Mouse (Mus musculus) embryonic fibroblast, embryonic 13.5 days (primary cell): ENCODE results near the gene Slc38a3.

Experiments used
- CTCF ChIP-seq: IDR thresholded peaks from 2 replicates; pipeline ENCODE4 v1.5.1; 2011; ENCODE audit warnings: mild to moderate bottlenecking, control low read depth, low read length, moderate library complexity, borderline replicate concordance; ENCODE audit not compliant: insufficient read depth
- POLR2A ChIP-seq: IDR thresholded peaks from 2 replicates; pipeline ENCODE4 v1.6.1; 2011; ENCODE audit warnings: low read depth, mild to moderate bottlenecking, control low read depth, low read length, moderate library complexity

DNA sequence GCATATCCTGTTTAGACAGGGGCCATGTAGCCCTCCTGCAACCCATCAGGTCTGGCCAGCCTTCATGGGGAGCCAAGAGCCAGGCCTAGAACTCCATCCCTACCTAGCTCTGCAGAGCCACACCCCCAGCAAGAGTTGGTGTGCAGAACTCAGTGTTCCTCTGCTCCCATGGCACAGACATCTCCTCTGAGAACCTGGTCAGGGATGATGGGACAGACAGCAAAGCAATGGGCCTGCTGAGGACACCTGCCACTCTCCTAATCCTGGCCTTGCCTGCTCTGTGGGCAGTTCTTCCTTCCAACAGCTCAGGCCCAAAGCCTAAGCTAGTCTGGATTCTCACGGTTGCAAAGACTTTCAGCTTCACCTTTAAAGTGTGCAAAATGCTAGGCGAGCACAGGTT is 46.3 kb upstream of the Slc38a3 start:
- no peak for TF ChIP-seq CTCF
- TF ChIP-seq POLR2A: no peak
